Mouse (Mus musculus): Measurements from ENCODE around the gene Lrpprc.

DNA sequence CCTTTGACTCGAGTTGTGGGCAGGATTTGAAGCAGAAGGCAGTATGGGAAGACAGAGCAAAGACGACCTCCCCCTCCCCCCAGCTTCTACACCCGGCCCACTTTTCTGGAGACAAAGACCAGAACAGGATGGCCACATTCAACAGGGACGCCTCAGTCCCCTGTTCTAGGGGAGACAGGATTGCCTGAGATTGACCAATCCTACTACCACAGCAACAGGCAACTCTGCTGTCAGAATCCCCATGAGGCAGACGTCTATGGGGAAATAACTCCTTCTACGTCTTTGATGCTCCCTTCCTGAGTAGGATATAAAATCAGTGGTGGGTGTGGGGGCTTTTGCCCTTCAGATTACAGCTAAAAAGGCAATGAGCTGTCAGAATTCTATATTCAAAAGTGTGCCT lies 106.3 kb downstream of the Lrpprc start:
- TF ChIP-seq CTCF (IDR thresholded peaks at IDR 0.05; ENCODE audit: extremely low read depth, insufficient read length, insufficient replicate concordance, low read depth, low read length) (no peak), POLR2A (IDR thresholded peaks at IDR 0.05; ENCODE audit: low read depth, low read length) (no peak)

Measured in small intestine, adult 2 months (tissue).